Mouse (Mus musculus): ENCODE measurements at regions not wholly inside any gene's neighbourhood (a gene's known extent, or its start where the extent isn't known, plus 50 kb on each side); places are given as distances from the start of the nearest gene placed in this dataset.

GRCm38 (mm10) chr5:128550736-128551135 lies 49.9 kb upstream of the Fzd10 start:
- TF ChIP-seq POLR2A (IDR thresholded peaks at IDR 0.05; ENCODE audit: extremely low read depth, insufficient read depth, low read length) (no peak), CTCF (IDR thresholded peaks at IDR 0.05; ENCODE audit: low read depth, low read length) (no peak)

Measured in liver, adult 2 months (tissue).